Mouse (Mus musculus): ENCODE results near the gene Fut11. TPM values are rescaled to one million over a fixed set of nuclear protein-coding genes. Genes with fewer than 3 reads are reported as not detected.

The Fut11 gene
- polyA plus RNA-seq, 1 experiment, result 8.0 TPM

DNA sequence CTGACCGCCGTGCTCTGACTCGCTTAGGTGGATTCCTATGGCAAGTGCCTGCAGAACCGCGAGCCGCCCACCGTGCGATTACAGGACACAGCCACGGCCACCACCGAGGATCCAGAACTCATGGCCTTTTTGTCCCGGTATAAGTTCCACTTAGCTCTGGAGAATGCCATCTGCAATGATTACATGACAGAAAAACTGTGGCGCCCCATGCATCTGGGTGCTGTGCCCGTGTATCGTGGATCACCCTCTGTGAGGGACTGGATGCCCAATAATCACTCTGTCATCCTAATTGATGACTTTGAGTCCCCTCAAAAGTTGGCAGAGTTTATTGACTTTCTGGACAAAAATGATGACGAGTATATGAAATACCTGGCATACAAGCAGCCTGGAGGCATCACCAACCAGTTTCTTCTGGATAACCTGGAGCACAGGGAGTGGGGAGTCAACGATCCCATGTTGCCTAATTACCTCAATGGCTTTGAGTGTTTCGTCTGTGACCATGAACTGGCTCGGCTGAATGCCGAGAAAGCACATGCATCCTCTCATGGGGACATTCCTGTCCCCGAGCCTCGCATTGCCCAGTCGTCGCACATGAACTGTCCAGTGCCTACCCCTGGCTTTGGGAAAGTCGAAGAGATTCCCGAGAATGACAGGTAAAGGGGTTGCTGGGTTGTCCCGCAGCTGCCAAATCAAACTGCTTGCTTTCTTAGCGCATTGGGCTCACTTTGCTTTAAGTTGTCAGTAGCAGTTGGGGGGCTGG lies 1.2 kb downstream of the Fut11 start:
- Histone ChIP-seq H3K27me3 (ENCODE audit: control insufficient read depth, insufficient read depth, low read length, poor library complexity, severe bottlenecking) (no peaks in the 10 kb centered on the region), H3K36me3 (ENCODE audit: control insufficient read depth, insufficient read depth, low read length, poor library complexity, severe bottlenecking) (peaks cover 24% of the 10 kb centered on the region), H3K27ac (ENCODE audit: insufficient read depth, low read length) (no peak overlapping the region)

DNA sequence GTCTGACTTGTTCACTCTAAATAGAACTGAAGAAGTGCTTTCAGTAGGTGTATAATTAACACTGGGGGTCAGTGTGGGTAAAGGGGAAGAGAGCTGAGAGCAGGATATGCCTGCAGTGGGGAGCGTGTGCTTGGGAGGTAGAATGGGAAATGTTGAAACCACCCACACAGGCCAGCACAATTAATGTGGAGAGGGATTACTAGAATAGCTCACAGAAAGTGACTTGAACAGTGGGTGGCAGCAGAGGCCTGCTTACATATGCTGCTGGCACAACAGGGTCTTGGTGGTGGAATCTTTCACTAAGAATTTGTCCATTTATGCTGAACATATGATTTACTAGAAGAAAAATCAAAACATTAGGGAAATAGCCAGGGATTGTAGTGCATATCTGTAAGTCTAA lies 2.2 kb downstream of the Fut11 start:
- peaks cover 2% of the 10 kb centered on the region for H3K4me1 ChIP-seq (ENCODE audit: control insufficient read depth, insufficient read depth, low read length)

More for the DNA sequence above, 1.2 kb downstream of the Fut11 start:
- no peak for TF ChIP-seq POLR2A (IDR thresholded peaks at IDR 0.05; ENCODE audit: insufficient read depth, low read length)
- no peak for TF ChIP-seq CTCF (IDR thresholded peaks at IDR 0.05; ENCODE audit: low read depth, low read length)
- TF ChIP-seq EP300 (IDR thresholded peaks at IDR 0.05; ENCODE audit: insufficient read depth, low read depth, low read length), result no peak
- peak overlapping the region; percentile 60 for H3K4me3 ChIP-seq (ENCODE audit: low read depth, low read length)
- peak overlapping the region; percentile 47 for H3K9ac ChIP-seq (ENCODE audit: low read depth, poor library complexity, severe bottlenecking)
- H3K4me1 ChIP-seq (ENCODE audit: control insufficient read depth, insufficient read depth, low read length), result peaks cover 2% of the 10 kb centered on the region
- H3K9me3 ChIP-seq (replicated peaks; ENCODE audit: control insufficient read depth, insufficient read depth, low read length, poor library complexity, severe bottlenecking), result no peaks in the 10 kb centered on the region

DNA sequence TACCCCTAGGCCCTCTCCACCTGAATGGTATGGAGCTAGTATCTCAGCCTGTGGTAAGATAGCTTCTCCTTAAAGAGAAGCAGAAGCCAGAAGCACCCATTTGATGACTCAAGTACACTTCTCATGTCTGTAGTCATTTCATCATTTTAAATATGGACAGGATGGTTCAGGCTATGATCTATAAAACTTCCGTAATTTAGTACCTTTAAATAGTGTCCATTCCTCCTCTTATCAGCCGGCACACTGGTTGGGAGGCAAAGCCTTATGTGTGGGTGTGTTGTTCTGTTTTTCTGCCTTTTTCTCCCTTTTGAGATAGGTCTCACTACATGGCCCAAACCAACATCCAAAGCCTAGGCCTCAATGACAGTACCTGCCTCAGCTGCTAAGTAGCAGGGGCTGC lies 3.7 kb downstream of the Fut11 start:
- no peak overlapping the region for H3K27ac ChIP-seq (ENCODE audit: insufficient read depth, low read length)
- H3K4me1 ChIP-seq (ENCODE audit: control insufficient read depth, insufficient read depth, low read length), result peaks cover 2% of the 10 kb centered on the region
- TF ChIP-seq POLR2A (IDR thresholded peaks at IDR 0.05; ENCODE audit: insufficient read depth, low read length) (no peak), EP300 (IDR thresholded peaks at IDR 0.05; ENCODE audit: insufficient read depth, low read depth, low read length) (no peak), CTCF (IDR thresholded peaks at IDR 0.05; ENCODE audit: low read depth, low read length) (no peak)
- no peak overlapping the region for H3K9ac ChIP-seq (ENCODE audit: low read depth, poor library complexity, severe bottlenecking)
- H3K9me3 ChIP-seq (replicated peaks; ENCODE audit: control insufficient read depth, insufficient read depth, low read length, poor library complexity, severe bottlenecking), result no peaks in the 10 kb centered on the region
- no peak overlapping the region for H3K4me3 ChIP-seq (ENCODE audit: low read depth, low read length)
- H3K27me3 ChIP-seq (ENCODE audit: control insufficient read depth, insufficient read depth, low read length, poor library complexity, severe bottlenecking), result no peaks in the 10 kb centered on the region
- H3K36me3 ChIP-seq (ENCODE audit: control insufficient read depth, insufficient read depth, low read length, poor library complexity, severe bottlenecking), result peaks cover 11% of the 10 kb centered on the region; the same call in 1 of the 2 replicates

More for the DNA sequence above, 2.2 kb downstream of the Fut11 start:
- Histone ChIP-seq H3K9ac (ENCODE audit: low read depth, poor library complexity, severe bottlenecking) (no peak overlapping the region), H3K9me3 (replicated peaks; ENCODE audit: control insufficient read depth, insufficient read depth, low read length, poor library complexity, severe bottlenecking) (no peaks in the 10 kb centered on the region), H3K4me3 (ENCODE audit: low read depth, low read length) (no peak overlapping the region), H3K27me3 (ENCODE audit: control insufficient read depth, insufficient read depth, low read length, poor library complexity, severe bottlenecking) (no peaks in the 10 kb centered on the region), H3K27ac (ENCODE audit: insufficient read depth, low read length) (no peak overlapping the region), H3K36me3 (ENCODE audit: control insufficient read depth, insufficient read depth, low read length, poor library complexity, severe bottlenecking) (peaks cover 20% of the 10 kb centered on the region)
- no peak for TF ChIP-seq EP300 (IDR thresholded peaks at IDR 0.05; ENCODE audit: insufficient read depth, low read depth, low read length)
- peak; percentile 10 for TF ChIP-seq CTCF (IDR thresholded peaks at IDR 0.05; ENCODE audit: low read depth, low read length)

DNA sequence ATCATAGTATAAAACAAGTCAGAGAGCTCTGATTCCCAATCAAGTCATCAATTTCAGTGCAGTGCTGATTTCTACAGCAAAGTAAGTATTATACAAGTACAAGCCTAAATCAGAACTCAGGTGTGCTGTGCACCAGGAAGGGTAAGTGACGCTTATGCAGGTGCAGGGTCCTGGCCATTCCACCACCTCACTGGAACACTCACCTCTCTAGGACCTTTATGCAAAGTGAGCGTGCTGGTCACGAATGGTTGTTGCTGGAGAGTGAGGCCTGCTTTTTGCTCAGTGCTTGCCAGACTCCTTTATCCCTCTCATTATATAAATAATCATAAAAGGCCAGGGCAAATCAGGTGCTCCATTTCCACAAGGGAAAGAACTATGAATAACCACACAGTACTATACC lies 5.6 kb downstream of the Fut11 start:
- no peak for TF ChIP-seq EP300 (IDR thresholded peaks at IDR 0.05; ENCODE audit: insufficient read depth, low read depth, low read length)
- no peak for TF ChIP-seq POLR2A (IDR thresholded peaks at IDR 0.05; ENCODE audit: insufficient read depth, low read length)
- no peak for TF ChIP-seq CTCF (IDR thresholded peaks at IDR 0.05; ENCODE audit: low read depth, low read length)
- Histone ChIP-seq H3K9ac (ENCODE audit: low read depth, poor library complexity, severe bottlenecking) (no peak overlapping the region), H3K9me3 (replicated peaks; ENCODE audit: control insufficient read depth, insufficient read depth, low read length, poor library complexity, severe bottlenecking) (no peaks in the 10 kb centered on the region), H3K4me1 (ENCODE audit: control insufficient read depth, insufficient read depth, low read length) (peaks cover 2% of the 10 kb centered on the region), H3K36me3 (ENCODE audit: control insufficient read depth, insufficient read depth, low read length, poor library complexity, severe bottlenecking) (peaks cover 8% of the 10 kb centered on the region; the same call in 1 of the 2 replicates), H3K4me3 (ENCODE audit: low read depth, low read length) (no peak overlapping the region), H3K27ac (ENCODE audit: insufficient read depth, low read length) (no peak overlapping the region), H3K27me3 (ENCODE audit: control insufficient read depth, insufficient read depth, low read length, poor library complexity, severe bottlenecking) (no peaks in the 10 kb centered on the region)

DNA sequence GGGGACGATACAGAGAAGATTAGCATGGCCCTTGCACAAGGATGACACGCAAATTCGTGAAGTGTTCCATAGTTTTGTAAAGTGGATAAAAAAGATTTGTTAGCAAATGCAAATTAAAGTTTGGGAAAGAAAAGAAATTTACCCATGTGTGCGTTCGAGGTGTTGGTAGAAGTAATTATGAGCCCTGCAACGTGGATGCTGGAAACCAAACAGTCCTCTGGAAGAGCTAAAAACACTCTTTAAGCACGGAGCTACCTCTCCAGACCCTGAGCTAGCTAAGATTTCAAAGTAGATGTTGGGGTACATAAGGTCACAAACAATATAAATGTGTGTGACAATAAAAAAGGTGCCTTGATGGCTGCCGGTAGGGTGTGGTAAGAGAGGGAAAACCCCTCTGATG lies 6.8 kb downstream of the Fut11 start:
- Histone ChIP-seq H3K4me1 (ENCODE audit: control insufficient read depth, insufficient read depth, low read length) (peaks cover 2% of the 10 kb centered on the region), H3K9ac (ENCODE audit: low read depth, poor library complexity, severe bottlenecking) (peak overlapping the region; percentile 90), H3K27ac (ENCODE audit: insufficient read depth, low read length) (peak overlapping the region; percentile 52; the same call in 1 of the 2 replicates)

GRCm38 (mm10) chr14:20702096-20702740 lies 7.5 kb downstream of the Fut11 start:
- Histone ChIP-seq H3K27ac (ENCODE audit: insufficient read depth, low read length) (peak overlapping the region; percentile 52), H3K27me3 (ENCODE audit: control insufficient read depth, insufficient read depth, low read length, poor library complexity, severe bottlenecking) (no peaks in the 10 kb centered on the region), H3K9ac (ENCODE audit: low read depth, poor library complexity, severe bottlenecking) (peak overlapping the region; percentile 90), H3K4me3 (ENCODE audit: low read depth, low read length) (peak overlapping the region; percentile 96), H3K36me3 (ENCODE audit: control insufficient read depth, insufficient read depth, low read length, poor library complexity, severe bottlenecking) (peaks cover 8% of the 10 kb centered on the region; the same call in 1 of the 2 replicates), H3K9me3 (replicated peaks; ENCODE audit: control insufficient read depth, insufficient read depth, low read length, poor library complexity, severe bottlenecking) (no peaks in the 10 kb centered on the region), H3K4me1 (ENCODE audit: control insufficient read depth, insufficient read depth, low read length) (peaks cover 2% of the 10 kb centered on the region)
- TF ChIP-seq EP300 (IDR thresholded peaks at IDR 0.05; ENCODE audit: insufficient read depth, low read depth, low read length), result no peak
- TF ChIP-seq POLR2A (IDR thresholded peaks at IDR 0.05; ENCODE audit: insufficient read depth, low read length), result no peak
- TF ChIP-seq CTCF (IDR thresholded peaks at IDR 0.05; ENCODE audit: low read depth, low read length), result no peak

More for the DNA sequence above, 6.8 kb downstream of the Fut11 start:
- no peak for TF ChIP-seq EP300 (IDR thresholded peaks at IDR 0.05; ENCODE audit: insufficient read depth, low read depth, low read length)
- TF ChIP-seq CTCF (IDR thresholded peaks at IDR 0.05; ENCODE audit: low read depth, low read length), result no peak
- TF ChIP-seq POLR2A (IDR thresholded peaks at IDR 0.05; ENCODE audit: insufficient read depth, low read length), result no peak
- H3K9me3 ChIP-seq (replicated peaks; ENCODE audit: control insufficient read depth, insufficient read depth, low read length, poor library complexity, severe bottlenecking), result no peaks in the 10 kb centered on the region
- H3K36me3 ChIP-seq (ENCODE audit: control insufficient read depth, insufficient read depth, low read length, poor library complexity, severe bottlenecking), result peaks cover 8% of the 10 kb centered on the region; the same call in 1 of the 2 replicates
- H3K4me3 ChIP-seq (ENCODE audit: low read depth, low read length), result peak overlapping the region; percentile 16; the same call in 1 of the 2 replicates
- H3K27me3 ChIP-seq (ENCODE audit: control insufficient read depth, insufficient read depth, low read length, poor library complexity, severe bottlenecking), result no peaks in the 10 kb centered on the region

Data from ES-Bruce4 (cell line).